Mouse (Mus musculus): ENCODE results near the gene Mef2a. TPM values are rescaled to one million over a fixed set of nuclear protein-coding genes. Genes with fewer than 3 reads are reported as not detected.

Gene Mef2a
- total and polyA plus RNA-seq, 3 experiments = 9.6 to 13.4 TPM; not detected in 1

DNA sequence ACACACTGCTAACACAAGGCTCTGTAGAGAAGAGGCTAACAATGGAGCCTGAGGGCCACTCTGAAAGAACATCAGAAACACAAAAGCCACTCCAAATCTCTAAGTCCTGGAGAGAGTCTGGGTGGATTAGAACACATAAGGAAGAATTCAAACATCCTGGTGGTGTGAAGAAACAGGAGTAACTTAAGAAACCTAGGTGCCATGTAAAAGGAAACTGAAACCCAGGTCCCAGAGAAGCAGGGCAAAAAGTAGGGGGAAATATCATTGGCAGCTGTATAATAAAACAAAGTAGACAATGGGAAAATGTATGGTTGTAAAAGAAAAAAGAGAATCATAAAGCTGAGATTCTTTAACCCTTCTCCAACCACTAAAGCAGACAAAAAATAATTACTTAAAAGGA is 12.8 kb downstream of the Mef2a start:
- Histone ChIP-seq H3K36me3 (ENCODE audit: control insufficient read depth in 1 of 2, insufficient read depth in 2 of 2, low read length in 2 of 2) (peaks cover 0 to 7% of the 10 kb centered on the region in 2 experiments; a peak in 2 of 4 replicates), H3K27me3 (ENCODE audit: control insufficient read depth in 1 of 2, insufficient read depth in 2 of 2, low read length in 2 of 2) (no peaks in the 10 kb centered on the region), H3K9me3 (replicated peaks; ENCODE audit: insufficient read depth, low read length) (no peaks in the 10 kb centered on the region), H3K4me3 (ENCODE audit: control insufficient read depth in 1 of 2, insufficient read depth in 1 of 2, low read depth in 2 of 2, low read length in 2 of 2) (no peak overlapping the region), H3K9ac (ENCODE audit: control insufficient read depth, low read depth, low read length, poor library complexity, severe bottlenecking) (no peak overlapping the region), H3K27ac (ENCODE audit: control insufficient read depth, low read depth, low read length) (no peak overlapping the region), H3K79me2 (ENCODE audit: control insufficient read depth, insufficient read depth, low read length, poor library complexity) (peaks cover 23% of the 10 kb centered on the region), H3K4me1 (ENCODE audit: control insufficient read depth in 1 of 2, insufficient read depth in 2 of 2, low read length in 2 of 2) (no peaks in the 10 kb centered on the region)
- no peak for TF ChIP-seq MAFK (IDR thresholded peaks at IDR 0.05; ENCODE audit: borderline replicate concordance, low read depth, low read length)
- no peak for DNase-seq (ENCODE audit: low read depth, low spot score)

DNA sequence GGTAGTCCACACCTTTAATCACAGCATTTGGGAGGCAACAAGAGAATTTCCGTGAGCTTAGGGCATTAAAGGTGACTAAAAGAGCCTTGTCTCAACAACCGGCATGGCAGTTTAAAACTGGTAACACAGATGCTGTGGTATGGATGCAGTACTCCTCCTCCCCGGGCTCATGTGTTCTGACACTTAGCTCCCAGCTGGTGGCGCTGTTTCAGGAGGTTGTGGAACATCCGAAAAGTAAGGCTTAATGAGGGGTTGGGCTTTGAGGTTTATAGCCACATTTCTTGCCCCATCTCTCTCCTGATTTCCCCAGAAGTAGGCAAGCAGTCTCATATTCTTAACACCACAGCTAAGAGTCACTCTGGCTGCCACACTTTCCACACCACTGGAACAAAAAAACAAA is 16.8 kb downstream of the Mef2a start:
- Histone ChIP-seq H3K36me3 (ENCODE audit: control insufficient read depth in 1 of 2, insufficient read depth in 2 of 2, low read length in 2 of 2) (peaks cover 0 to 5% of the 10 kb centered on the region in 2 experiments; a peak in 2 of 4 replicates), H3K27ac (ENCODE audit: control insufficient read depth, low read depth, low read length) (no peak overlapping the region), H3K4me1 (ENCODE audit: control insufficient read depth in 1 of 2, insufficient read depth in 2 of 2, low read length in 2 of 2) (no peaks in the 10 kb centered on the region; a peak in 1 of 4 replicates), H3K4me3 (ENCODE audit: control insufficient read depth in 1 of 2, insufficient read depth in 1 of 2, low read depth in 2 of 2, low read length in 2 of 2) (no peak overlapping the region), H3K9me3 (replicated peaks; ENCODE audit: insufficient read depth, low read length) (no peaks in the 10 kb centered on the region), H3K79me2 (ENCODE audit: control insufficient read depth, insufficient read depth, low read length, poor library complexity) (peaks cover 15% of the 10 kb centered on the region), H3K9ac (ENCODE audit: control insufficient read depth, low read depth, low read length, poor library complexity, severe bottlenecking) (no peak overlapping the region), H3K27me3 (ENCODE audit: control insufficient read depth in 1 of 2, insufficient read depth in 2 of 2, low read length in 2 of 2) (no peaks in the 10 kb centered on the region)
- no peak for DNase-seq (ENCODE audit: low read depth, low spot score)
- TF ChIP-seq CTCF (IDR thresholded peaks at IDR 0.05 in 2 of 3, conservative IDR thresholded peaks at IDR 0.05 in 1 of 3; ENCODE audit: control insufficient read depth in 1 of 3, insufficient read depth in 1 of 3, low read depth in 2 of 3, low read length in 3 of 3, poor library complexity in 1 of 3, severe bottlenecking in 1 of 3) = peak in 2 of 3 experiments; percentile 40 to 48; a peak in 5 of 6 replicates
- TF ChIP-seq ZMIZ1 (IDR thresholded peaks at IDR 0.05; ENCODE audit: low read depth, low read length) = no peak
- TF ChIP-seq SMC3 (IDR thresholded peaks at IDR 0.05; ENCODE audit: low read depth, low read length) = peak; percentile 17; the same call in 1 of the 2 replicates
- TF ChIP-seq USF2 (IDR thresholded peaks at IDR 0.05; ENCODE audit: borderline replicate concordance in 1 of 2, insufficient read depth in 1 of 2, low read depth in 1 of 2, low read length in 2 of 2) = no peak

DNA sequence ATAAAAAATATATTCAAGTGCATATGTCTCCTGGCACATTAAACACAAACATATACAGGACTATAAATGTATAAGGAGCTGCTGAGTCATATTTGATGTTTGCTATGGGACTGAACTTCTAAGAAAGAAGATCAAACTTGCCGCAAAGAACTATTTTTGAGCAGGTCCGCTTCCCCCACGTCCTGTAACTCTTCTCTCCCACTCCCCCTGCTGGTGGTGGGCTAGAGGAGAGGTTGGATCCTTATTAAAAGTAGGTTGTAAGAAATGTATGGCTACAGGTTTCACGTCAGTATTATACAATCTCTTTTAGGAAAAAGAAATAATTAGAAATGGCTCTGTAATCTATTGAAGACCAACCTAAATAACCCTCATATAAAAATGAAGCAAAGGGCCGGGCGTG is 19.0 kb downstream of the Mef2a start:
- peak; percentile 43 for DNase-seq (ENCODE audit: low read depth, low spot score)
- Histone ChIP-seq H3K9me3 (replicated peaks; ENCODE audit: insufficient read depth, low read length) (no peaks in the 10 kb centered on the region), H3K36me3 (ENCODE audit: control insufficient read depth in 1 of 2, insufficient read depth in 2 of 2, low read length in 2 of 2) (0 out of 4 replicates have a peak, but pooled peaks cover 0 to 3% of the 10 kb centered on the region in 2 experiments), H3K27me3 (ENCODE audit: control insufficient read depth in 1 of 2, insufficient read depth in 2 of 2, low read length in 2 of 2) (no peaks in the 10 kb centered on the region), H3K4me3 (ENCODE audit: control insufficient read depth in 1 of 2, insufficient read depth in 1 of 2, low read depth in 2 of 2, low read length in 2 of 2) (no peak overlapping the region), H3K9ac (ENCODE audit: control insufficient read depth, low read depth, low read length, poor library complexity, severe bottlenecking) (no peak overlapping the region), H3K79me2 (ENCODE audit: control insufficient read depth, insufficient read depth, low read length, poor library complexity) (peaks cover 12% of the 10 kb centered on the region), H3K4me1 (ENCODE audit: control insufficient read depth in 1 of 2, insufficient read depth in 2 of 2, low read length in 2 of 2) (no peaks in the 10 kb centered on the region; a peak in 1 of 4 replicates), H3K27ac (ENCODE audit: control insufficient read depth, low read depth, low read length) (no peak overlapping the region)
- peak; percentile 59 for TF ChIP-seq SMC3 (IDR thresholded peaks at IDR 0.05; ENCODE audit: low read depth, low read length)
- peak; percentile 18; the same call in 1 of the 2 replicates for TF ChIP-seq ZC3H11A (IDR thresholded peaks at IDR 0.05; ENCODE audit: low read depth, low read length)
- TF ChIP-seq RAD21 (IDR thresholded peaks at IDR 0.05; ENCODE audit: low read depth, low read length) = peak; percentile 36
- TF ChIP-seq MXI1 (IDR thresholded peaks at IDR 0.05; ENCODE audit: low read depth, low read length) = no peak
- TF ChIP-seq CTCF (IDR thresholded peaks at IDR 0.05 in 2 of 3, conservative IDR thresholded peaks at IDR 0.05 in 1 of 3; ENCODE audit: control insufficient read depth in 1 of 3, insufficient read depth in 1 of 3, low read depth in 2 of 3, low read length in 3 of 3, poor library complexity in 1 of 3, severe bottlenecking in 1 of 3) = peak; percentile 36 to 58 (median 39)
- no peak for TF ChIP-seq EP300 (IDR thresholded peaks at IDR 0.05; ENCODE audit: low read depth in 1 of 2, low read length in 2 of 2)

Measured in MEL (cell line).